Mouse (Mus musculus) embryonic stem cell, embryonic (primary cell): ENCODE measurements around the gene Wfdc12.
"Not testable (repeated sequence)": the region's sequence is repeated elsewhere in the genome, so short reads cannot be mapped to it uniquely, and the experiment has no call there.

Experiments used
- CTCF ChIA-PET, 4 experiments: fragments of 300-600 bp in 2 of 4; fragments of 350-600 bp in 2 of 4; sonication (Branson Sonifier 250); formaldehyde crosslinking; loops; one replicate each; lab custom pipeline; 2022; ENCODE audit warnings: inconsistent platforms in 2 of 4; lab: Charles Lee
- POLR2A ChIA-PET, 4 experiments: fragments of 300-600 bp in 2 of 4; fragments of 350-600 bp in 2 of 4; sonication (Branson Sonifier 250); formaldehyde crosslinking; loops; one replicate each; lab custom pipeline; 2022; ENCODE audit warnings: antibody characterized with exemption in 4 of 4, inconsistent platforms in 1 of 4; lab: Charles Lee

Wfdc12 gene

GRCm38 (mm10) chr2:164190576-164190975, at the start of gene Wfdc12:
TSS of gene Wfdc12 (minus strand) at chr2:164190608.
- POLR2A ChIA-PET, result no interaction called here

DNA sequence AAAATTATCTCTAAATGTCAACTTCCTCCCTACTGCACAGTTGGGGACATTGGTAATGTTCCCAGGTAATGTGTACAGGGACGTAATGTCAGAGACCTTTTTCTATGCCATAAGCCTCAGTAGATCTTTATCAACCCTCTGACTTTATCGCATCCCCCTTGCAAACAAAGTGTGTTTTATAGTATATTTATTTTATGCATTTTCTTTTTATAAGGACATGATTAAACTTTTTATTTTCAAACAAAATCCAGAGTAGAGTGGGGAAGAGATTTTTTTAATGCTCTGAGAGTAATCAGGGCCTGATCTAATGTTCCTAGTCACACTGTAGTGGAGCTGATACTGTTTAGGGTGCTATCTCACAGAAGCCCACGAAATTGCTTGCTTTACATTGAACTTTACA, 48.0 kb upstream of the Wfdc12 start, which contains the start of gene Svs2:
Svs2 (minus strand) TSS at position 101 of the 400 bp plus-strand sequence.
- CTCF ChIA-PET, result no interaction called here
- POLR2A ChIA-PET, result interaction anchor here in 1 of 4 experiments (0.9 kb wide), 1 partner anchor 16 kb away, joined by 3 read pairs; no protein-coding TSS in a partner anchor

More at GRCm38 (mm10) chr2:164190576-164190975, at the start of gene Wfdc12:
- CTCF ChIA-PET, result interaction anchor here in 1 of 4 experiments (1.1 kb wide), 1 partner anchor 11 kb away, joined by 3 read pairs; no protein-coding TSS in a partner anchor

- CTCF ChIA-PET, result no interaction called here
These were observed 42.3 kb upstream of the Wfdc12 start for GRCm38 (mm10) chr2:164232671-164233070.

GRCm38 (mm10) chr2:164228361-164229070, 38.1 kb upstream of the Wfdc12 start:
- ChIA-PET CTCF (no interaction called here), POLR2A (interaction anchor here in 1 of 4 experiments (0.6 kb wide), 1 partner anchor 331 kb away, joined by 5 read pairs; no protein-coding TSS in a partner anchor)

More at GRCm38 (mm10) chr2:164232671-164233070, 42.3 kb upstream of the Wfdc12 start:
- POLR2A ChIA-PET, result no interaction called here

DNA sequence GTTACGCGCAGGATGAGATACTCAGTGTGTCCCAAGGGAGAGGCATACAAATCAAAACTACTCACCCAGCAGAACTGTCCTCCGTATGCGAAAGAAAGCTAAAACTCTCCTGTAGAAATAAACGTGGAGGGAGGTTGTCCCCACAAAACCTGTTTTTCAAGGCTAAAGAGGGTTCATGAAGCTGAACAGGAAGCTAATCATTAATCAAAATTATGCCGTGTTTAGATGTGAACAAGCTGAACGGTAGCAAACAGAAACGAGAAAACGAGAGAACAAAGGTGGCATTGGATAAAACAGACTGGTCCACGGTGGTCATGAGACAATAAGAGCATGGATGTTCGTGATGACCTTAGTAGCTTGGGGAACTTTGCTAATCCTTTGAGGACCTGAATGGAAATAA, 31.1 kb upstream of the Wfdc12 start, which contains the start of gene Wfdc15b:
Wfdc15b (minus strand) TSS at position 139 of the 400 bp plus-strand sequence.
- CTCF ChIA-PET, result no interaction called here
- POLR2A ChIA-PET, result no interaction called here

GRCm38 (mm10) chr2:164219295-164219694, 28.9 kb upstream of the Wfdc12 start:
- CTCF ChIA-PET, result no interaction called here
- POLR2A ChIA-PET, result no interaction called here

DNA sequence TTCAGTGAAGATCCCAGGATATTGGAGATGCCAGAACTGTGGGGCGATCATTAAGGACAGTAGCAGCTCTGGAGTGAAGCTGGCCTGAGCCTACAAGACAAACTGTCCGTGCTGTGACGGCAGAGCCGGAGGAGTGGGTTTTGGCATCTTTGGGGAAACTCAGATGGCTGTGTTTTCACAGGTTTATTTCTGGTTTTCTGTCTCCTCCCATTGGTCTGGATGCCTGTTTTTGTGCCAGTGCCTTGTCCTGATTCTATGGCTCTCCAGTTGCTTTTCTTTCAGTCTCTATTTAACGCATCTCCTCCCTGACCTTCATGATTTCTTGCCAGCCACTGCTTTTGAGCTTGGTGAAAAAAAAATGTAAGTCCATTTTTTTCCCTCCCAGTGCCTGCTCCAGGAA, 22.3 kb upstream of the Wfdc12 start:
- ChIA-PET POLR2A (no interaction called here), CTCF (no interaction called here)

- CTCF ChIA-PET, result interaction anchor here in 3 of 4 experiments (0.6 kb wide), 3 partner anchors 57 to 1725 kb away, joined by 3 to 5 read pairs (median 4); no protein-coding TSS in a partner anchor
- POLR2A ChIA-PET, result no interaction called here
These were observed 20.5 kb upstream of the Wfdc12 start for GRCm38 (mm10) chr2:164210892-164211291.

- CTCF ChIA-PET, result no interaction called here
- POLR2A ChIA-PET, result no interaction called here
These were observed 16.3 kb upstream of the Wfdc12 start for GRCm38 (mm10) chr2:164206676-164207075.

- POLR2A ChIA-PET, CTCF ChIA-PET: not testable (repeated sequence)
These were observed 15.6 kb upstream of the Wfdc12 start for GRCm38 (mm10) chr2:164206011-164206410.

- ChIA-PET POLR2A (interaction anchor here in 1 of 4 experiments (0.6 kb wide), 2 partner anchors 35 to 87 kb away, joined by 3 read pairs; no protein-coding TSS in a partner anchor), CTCF (no interaction called here)
These were observed 9.4 kb upstream of the Wfdc12 start, which contains the start of gene Wfdc15a for GRCm38 (mm10) chr2:164199626-164200327. TSS of gene Wfdc15a (minus strand) at chr2:164200130.

GRCm38 (mm10) chr2:164196700-164196990, 6.2 kb upstream of the Wfdc12 start:
- ChIA-PET POLR2A (no interaction called here), CTCF (interaction anchor here in 1 of 4 experiments (1.2 kb wide), 1 partner anchor 193 kb away, joined by 4 read pairs; no protein-coding TSS in a partner anchor)

DNA sequence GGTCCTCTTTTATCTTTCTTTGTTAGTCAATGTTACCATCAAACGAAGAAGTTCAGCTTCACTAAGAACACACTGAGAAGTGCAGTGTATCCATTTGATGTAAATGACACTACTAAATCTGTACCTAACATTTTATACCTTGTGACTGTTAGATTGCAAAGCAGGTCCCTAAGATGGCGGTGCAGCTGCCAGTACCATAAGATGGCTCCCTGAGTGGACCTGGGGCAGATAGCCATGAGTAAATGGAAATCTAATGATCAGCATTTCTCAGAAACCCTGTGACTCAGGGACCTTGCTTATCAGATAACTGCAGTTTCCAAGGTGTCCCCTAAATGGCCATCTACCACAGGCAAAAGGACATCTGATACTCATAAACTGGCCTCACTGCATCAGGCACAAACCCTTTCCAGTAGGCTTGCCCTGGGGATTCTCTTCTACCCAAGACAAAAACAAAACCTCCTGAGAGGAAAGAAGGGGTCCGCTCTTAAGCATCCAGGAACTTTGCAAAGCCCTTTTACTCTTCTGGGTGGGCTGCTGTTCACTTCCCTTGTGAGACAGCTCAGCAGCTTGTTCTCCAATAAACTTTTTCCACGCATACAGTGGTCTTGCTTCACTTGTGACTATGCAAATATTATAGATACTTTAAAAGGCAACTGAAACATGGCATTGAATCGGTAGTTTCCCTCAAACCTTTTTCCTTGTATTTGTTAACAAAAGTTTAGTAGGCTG, 5.7 kb upstream of the Wfdc12 start:
- ChIA-PET CTCF (interaction anchor here in 1 of 4 experiments (1.2 kb wide), 1 partner anchor 194 kb away, joined by 4 read pairs; no protein-coding TSS in a partner anchor), POLR2A (no interaction called here)

DNA sequence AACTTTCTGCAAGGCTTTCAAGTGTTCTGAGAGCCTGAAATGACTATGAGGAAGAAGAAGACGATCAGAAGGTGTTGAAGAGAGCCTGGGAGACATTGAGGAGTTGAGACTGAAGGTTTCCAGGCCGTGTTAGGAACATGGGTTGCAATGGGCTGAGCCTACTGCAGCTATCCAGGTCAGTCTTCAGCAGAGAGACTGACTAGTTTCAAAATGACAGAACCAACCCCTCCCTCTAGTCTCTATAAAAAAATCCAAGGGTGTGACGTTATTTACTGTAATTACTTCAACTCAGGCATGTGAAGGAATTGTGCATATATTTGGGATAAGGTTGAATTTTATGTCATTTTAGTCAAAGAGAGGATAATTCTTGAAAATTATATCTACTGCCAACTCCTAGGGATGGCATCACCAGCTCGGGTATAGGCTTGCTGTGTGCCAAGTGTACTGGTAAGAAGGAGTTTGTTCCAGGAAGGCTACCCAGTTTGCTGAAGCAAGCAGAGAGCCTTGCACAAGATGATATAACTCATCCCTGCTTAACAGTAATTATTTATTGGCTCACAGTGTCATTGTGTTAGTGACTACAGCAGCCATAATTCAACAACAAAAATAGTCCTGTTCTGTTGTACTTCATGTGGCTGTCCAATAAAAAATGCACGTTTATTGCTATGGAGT, 4.7 kb upstream of the Wfdc12 start:
- ChIA-PET POLR2A (interaction anchor here in 1 of 4 experiments (0.7 kb wide), 1 partner anchor 475 kb away, joined by 3 read pairs; no protein-coding TSS in a partner anchor), CTCF (interaction anchor here in 1 of 4 experiments (1.2 kb wide), 1 partner anchor 195 kb away, joined by 4 read pairs; no protein-coding TSS in a partner anchor)

GRCm38 (mm10) chr2:164192279-164192678, 1.9 kb upstream of the Wfdc12 start:
- CTCF ChIA-PET, result no interaction called here
- POLR2A ChIA-PET, result no interaction called here

DNA sequence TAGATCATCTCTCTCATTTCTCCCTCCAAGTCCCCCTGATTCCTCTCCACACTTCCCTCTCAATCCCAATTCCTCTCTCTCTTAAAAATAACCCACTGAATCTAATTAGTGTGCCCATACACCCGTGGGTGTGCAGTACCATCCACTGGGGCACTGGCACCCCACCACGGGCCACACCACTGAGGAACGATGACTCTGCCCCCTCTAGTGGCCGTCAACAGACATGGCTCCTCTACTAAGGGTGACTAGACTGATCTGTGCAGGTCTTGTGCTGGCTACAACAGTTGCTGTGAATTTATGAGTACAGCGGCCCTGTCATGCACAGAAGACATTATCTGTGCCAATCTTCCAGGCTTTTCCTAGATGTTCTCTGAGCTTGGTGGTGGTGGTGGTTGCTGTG, 1.7 kb downstream of the Wfdc12 start:
- ChIA-PET CTCF (interaction anchor here in 1 of 4 experiments (0.7 kb wide), 1 partner anchor 11 kb away, joined by 3 read pairs; no protein-coding TSS in a partner anchor), POLR2A (no interaction called here)

DNA sequence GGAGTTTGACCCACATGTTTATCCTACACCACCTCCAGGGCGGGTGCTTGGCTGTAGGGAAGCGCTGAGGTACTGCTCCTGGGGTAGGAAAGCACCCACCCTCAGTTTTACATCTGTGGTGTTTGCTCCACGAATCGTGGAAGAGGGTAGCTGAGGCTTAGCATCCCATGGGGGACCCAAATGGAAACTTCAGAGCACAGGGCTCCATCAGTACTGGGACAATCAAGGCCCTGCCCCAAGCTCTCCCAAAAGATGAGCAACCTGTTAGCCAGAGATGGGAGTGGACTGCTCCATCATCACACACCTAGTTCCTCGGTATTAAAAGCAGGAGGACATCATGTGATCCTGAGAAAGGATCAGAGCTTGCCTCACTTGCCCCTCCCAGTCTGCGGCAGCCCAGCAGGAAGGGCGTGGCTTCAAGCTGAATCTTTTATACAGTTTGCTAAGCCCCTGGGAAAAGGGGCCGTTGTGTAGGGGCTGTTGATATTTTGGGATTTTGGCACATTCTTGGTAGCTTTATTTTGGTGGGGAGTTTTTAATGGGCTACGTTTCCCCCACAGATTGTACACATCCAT, 6.2 kb downstream of the Wfdc12 start:
- CTCF ChIA-PET, result interaction anchor here in 1 of 4 experiments (1.0 to 1.1 kb wide), 2 partner anchors 16 to 206 kb away, joined by 3 read pairs; no protein-coding TSS in a partner anchor
- POLR2A ChIA-PET, result interaction anchor here in 2 of 4 experiments (0.9 to 1.4 kb wide), 4 partner anchors 9 to 126 kb away, joined by 3 read pairs; no protein-coding TSS in a partner anchor

DNA sequence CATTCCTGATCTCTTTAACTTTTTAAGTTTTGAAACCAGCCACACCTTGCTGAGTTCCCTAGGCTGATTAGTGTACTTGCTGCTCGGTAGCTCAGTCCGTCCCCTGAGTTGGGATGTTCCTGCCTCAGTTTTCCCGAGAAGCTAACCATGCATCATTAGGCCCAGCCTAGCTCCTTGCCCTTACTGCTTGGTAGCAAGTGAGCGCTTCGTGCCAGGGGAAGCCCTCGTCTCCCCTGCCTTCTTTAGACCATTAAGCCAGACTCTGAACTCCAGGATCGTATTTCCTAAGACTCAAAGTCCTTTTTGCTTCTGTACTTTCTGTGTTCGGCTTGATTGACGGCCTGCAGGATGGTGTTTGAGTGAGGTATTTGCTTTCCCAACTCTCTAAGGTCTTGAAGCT, 7.1 kb downstream of the Wfdc12 start:
- ChIA-PET CTCF (no interaction called here), POLR2A (interaction anchor here in 1 of 4 experiments (1.4 kb wide), 2 partner anchors 37 to 38 kb away, joined by 3 to 4 read pairs; no protein-coding TSS in a partner anchor)
